Mouse (Mus musculus) T-cell, adult 2 months (primary cell): Measurements from ENCODE around the gene Abcg1.

Experiments
- DNase-seq: peaks from one replicate; pipeline ENCODE4 v3.0.0; 2022; ENCODE audit warnings: low spot score

Gene Abcg1

DNA sequence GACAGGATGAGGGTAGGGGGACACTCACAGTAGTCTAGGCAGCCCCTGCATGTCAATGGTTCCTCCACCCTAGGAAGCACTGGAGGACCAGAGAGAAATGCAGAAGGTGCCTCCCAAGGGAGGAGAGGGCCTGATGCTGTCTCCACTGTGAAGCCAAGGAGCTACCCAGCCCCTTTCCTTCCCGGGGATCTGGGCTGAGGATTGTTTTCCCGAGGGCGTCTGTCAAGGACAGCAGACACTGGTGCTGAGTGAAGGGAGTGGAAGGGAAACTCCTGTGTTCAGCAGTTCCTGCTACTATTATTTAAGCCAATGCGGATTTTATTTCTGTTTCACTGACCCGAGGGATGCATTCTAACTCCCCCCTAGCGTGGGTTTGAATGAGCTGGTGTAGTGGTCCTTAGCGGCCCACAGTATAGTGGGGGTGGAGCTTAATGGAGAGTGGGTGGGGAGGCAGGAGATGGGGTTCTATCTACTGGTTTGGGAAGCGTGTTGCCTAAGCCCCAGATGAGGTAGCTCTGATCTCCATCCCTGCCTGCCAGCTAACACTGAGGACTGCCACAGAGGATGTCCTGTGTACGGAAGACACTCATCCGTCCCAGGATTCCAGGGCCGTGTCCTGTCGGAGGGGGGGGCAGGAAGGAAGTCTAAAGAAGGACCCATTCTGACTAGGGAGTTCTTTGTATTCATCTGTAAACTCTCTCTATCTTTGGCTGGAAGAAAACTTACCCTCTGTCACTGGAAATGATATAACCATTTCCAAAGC lies 21.8 kb downstream of the Abcg1 start:
- no peak for DNase-seq

DNA sequence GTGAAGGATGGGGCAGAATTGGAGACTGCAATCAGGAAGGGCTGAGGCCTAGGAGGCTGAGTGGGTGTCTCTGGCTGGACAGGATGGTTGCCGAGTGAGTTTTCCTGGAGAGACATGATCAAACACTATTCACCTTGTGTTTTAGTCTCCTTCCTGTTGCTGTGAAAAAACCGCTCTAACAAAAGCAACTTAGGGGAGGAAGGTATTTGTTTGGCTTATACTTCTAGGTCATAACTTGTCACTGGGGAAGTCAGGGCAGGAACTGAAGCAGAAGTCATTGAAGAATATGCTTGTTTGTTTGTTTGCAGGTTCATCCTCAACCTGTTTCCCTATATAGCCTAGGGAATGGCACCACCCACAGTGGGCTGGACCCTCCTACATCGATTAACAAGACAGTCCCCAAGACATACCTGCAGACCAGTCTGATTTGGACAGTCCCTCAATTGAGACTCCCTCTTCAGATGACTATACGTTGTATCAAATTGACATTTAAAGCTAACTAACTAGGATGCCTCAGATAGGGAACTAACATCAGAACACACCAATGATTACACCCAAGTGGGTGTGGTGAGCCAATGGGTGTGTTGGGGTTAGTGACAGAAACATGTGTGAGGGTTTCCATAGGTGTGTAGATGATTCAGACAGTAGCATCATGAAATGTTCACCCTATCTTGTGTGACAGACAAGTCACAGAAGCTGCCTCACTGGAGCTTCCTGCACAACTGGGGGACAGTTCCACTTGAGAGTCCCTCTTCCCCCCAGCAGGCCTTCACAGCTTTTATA lies 25.0 kb downstream of the Abcg1 start:
- peak; percentile 32 for DNase-seq

DNA sequence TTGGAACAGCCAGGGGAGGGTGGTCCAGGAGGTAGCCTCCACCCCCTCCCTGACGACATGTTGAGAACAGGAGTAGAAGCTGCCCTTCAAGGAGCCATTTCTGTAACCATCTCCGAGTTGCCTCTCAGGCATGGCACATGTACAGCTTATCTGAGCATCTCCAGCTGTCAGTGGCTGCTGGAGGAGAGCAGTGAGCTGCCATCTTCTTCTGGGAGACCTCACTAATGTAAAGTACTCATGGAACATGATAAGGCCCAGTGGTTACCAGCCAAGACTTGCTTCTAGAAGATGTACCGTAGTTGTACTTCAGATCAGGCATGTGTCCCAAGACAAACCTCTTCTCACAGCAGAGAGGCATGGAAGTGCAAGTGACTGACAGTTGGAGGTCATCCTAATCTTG lies 28.0 kb downstream of the Abcg1 start:
- DNase-seq: no peak

DNA sequence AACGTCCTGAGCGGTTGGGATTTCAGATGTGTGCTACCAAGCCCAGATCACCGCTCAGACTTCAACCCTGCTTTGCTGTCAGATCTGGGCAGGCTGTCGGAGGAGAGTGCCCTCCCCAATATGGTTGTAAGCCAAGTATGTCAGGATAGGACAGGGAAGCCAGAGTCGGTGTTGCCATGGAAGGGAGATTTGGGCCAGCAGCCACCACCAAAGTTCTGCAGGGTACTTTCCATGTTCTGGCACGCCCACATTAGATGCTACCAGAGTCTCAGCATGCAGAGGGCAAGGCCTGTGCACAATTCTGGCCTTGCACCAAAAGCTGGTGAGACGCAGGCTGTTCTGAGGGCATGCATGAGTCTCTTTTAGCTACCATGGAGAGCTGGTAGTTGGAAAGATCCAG lies 28.7 kb downstream of the Abcg1 start:
- no peak for DNase-seq

DNA sequence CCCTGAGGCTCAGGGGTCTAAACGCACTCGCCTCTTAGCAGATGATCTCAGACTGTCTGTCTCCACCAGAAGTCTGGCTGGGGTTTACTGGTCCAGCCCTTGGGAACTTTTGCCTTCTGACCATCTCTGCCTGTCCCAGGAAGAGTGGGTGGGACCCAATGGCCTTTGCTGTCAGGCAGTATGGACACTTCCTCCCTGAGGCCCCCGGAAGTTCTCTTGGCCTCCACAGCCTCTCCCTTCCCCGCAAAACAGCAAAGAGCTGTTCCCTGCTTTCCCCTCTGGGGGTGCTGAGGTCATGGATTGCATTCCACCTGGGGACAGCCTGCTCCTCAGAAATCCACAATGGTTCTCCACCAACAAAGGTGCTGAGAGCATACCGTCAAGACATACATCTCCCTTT lies 31.2 kb downstream of the Abcg1 start:
- no peak for DNase-seq

DNA sequence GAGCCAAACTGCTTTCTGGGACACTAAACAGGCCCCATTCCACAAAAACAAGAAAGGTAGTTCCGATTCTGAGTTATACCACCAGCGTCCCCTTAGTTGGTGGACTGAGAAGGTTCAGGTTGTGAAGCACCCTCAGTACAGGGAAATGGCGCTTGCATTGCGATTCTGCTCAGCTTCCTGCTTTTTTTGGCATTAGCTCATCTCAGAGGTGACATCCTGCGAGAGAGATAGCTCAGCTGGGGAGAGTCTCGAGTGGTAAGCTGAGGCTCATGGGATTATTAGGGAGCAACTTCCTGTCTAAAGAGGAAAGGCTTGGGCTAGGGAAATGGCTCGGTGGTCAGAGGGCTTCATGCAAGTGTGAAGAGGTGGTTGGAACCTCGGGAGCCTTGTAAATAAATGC lies 32.4 kb downstream of the Abcg1 start:
- no peak for DNase-seq

DNA sequence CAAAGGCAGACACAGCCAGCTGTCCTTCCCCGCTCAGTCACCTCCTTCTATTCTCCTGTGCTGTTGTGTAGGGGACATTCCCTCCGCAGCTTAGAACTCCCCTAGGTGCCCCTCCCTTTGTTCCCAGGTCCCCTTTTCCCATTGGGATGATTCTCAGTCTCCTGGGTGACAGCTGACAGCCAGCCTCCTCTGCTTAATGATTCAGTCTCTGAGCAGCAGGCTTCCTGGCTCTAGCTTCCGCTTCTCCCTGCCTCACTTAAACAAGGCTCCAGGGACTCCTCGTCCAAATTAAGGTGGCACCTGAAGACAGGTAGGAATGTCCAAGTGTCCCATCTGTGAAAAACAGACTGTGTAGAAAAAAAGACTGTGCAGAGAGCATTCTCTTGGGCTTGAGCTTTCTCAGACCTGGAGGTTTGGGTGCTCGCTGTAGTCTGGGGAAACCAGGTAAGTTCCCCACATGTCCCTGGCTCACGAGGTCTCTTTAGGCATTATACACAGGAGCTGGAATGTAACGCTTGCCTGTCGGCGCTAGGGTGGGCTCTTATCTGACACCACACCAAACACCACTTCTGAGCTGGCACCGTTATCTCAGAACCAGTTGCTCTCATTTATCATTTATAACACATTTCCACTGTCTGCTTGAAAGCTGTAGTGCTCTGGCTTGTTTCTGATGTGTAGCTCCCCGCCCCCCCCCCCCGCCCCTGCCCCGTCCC lies 33.7 kb downstream of the Abcg1 start:
- no peak for DNase-seq

DNA sequence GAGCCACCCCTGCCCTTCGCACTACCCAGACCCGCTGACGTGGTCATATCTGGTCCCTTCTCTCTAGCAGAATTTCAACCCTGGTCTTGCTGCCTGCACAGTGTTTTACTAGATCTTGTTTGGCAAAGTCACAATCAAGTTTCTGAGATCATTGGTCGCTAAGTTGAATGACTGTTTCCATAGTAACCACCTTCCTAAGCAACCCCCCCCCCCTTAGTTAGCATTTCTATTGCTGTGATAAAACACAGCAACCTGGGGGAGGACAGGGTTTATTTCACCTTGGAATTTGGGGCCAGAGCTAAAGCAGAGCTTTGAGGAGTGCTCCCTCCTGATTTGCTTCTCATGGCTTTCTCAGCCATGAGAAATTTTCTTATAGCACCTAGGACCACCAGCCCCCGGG lies 37.3 kb downstream of the Abcg1 start:
- DNase-seq: no peak

DNA sequence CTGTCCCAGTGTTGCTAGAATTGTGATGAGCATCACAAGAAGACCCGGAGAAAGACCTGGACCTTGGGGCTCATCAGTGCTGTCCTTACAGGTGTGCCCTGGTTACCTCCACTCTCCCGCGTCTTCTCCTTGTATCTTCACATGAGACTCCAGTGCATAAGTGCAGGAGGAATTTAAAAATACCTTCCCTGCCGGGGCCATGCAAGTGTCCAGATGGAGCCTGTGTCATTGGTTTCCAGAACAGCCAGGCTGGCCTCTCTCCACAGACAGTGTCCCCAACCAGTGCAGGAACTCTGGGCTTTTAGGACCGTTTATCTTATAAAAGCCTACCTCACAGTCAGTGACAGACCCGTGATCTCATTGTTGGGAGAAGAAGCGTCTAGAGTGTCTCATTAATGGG lies 38.1 kb downstream of the Abcg1 start:
- no peak for DNase-seq

DNA sequence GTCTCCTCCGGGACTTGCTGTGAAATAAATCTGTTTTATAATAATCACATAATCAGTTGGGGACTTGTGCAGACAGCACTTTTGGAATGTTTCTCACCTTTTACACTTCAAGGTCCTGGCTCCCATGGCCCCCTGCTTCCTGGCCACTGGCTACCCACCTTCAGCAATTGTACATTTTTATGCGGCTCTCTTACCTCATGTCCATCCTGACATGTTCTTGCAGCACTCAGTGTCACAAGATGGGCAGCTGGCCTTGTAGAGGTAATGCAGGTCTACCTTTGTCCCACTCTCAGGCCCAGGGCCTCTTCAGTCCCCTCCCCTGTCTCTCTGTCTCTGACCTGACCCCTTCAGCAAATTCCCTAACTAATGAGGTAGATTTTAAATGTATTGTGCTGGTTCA lies 39.4 kb downstream of the Abcg1 start:
- no peak for DNase-seq

DNA sequence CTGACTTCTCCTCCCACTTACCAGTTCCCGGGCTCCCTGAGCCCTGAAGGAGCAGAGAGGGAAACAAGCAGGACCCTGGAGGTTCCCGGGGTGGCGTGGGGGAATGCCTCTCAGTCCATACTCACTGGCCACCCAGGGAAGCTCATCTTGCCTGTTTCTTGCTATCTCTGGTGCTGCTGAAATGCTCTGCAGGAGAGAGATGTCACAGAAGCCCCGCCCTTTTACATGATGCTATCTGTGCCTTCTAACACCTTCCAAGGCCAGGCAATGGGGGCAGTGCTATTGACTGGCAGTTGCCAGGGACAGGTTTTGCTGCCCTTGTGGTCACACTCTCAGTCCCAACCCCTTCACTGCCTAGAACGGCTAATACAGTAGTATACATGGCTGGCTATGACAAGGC lies 41.3 kb downstream of the Abcg1 start:
- no peak for DNase-seq

DNA sequence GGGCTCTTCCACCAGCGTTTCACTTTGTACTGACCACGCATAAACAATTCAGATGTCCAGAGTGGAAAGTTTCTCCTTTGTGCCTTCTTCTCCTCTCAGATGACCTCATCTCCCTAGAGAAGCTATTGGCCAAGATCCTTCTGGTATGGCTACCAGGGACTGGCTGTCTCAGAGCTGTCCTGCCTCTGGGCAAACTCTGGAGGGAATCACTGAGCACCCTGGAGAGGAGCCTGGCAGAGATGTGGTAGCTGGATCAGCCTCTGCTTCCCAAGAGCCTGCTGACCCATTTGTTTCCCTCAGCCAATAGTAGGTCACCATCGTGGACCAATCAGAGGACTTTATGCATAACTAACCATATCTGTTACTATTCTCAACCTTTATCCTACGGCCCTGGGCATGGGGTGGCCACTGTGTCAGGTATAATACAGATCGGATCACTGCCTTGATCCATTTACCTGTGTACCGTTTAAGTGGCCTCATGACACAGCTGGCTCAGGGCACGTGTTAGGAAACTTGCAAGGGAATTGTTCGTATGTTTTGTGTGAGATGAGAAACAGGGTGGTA lies 45.6 kb downstream of the Abcg1 start:
- no peak for DNase-seq

DNA sequence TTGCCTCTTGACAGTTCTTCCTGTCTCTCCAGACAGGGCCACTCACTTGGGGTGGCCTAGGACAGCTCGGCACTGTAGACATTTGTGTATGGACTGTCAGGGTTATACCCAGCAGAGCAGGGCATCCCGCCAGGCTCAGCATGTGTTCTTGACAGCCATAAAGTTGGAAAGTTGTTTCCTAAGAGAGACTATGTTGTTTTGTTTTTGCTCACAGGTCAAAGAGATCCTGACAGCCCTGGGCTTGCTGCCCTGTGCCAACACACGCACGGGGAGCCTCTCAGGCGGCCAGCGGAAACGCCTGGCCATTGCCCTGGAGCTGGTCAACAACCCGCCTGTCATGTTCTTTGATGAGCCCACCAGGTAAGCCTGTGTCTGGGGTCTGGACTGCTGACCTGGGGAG lies 46.3 kb downstream of the Abcg1 start:
- no peak for DNase-seq

DNA sequence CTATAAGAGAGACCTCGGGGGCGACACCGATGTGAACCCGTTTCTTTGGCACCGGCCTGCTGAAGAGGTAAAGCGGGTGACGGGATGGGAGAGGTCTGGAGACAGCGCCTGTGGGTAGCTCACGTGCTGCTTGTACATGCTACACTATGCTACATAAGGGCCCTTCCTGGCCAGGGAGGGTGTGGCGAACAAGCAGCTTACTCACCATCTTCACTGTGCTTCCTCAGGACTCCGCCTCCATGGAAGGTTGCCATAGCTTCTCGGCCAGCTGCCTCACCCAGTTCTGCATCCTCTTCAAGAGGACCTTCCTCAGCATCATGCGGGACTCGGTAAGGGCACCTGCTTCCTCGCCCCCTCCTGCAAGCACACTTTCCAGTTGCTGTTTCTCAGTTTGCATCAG lies 50.9 kb downstream of the Abcg1 start:
- DNase-seq: no peak

DNA sequence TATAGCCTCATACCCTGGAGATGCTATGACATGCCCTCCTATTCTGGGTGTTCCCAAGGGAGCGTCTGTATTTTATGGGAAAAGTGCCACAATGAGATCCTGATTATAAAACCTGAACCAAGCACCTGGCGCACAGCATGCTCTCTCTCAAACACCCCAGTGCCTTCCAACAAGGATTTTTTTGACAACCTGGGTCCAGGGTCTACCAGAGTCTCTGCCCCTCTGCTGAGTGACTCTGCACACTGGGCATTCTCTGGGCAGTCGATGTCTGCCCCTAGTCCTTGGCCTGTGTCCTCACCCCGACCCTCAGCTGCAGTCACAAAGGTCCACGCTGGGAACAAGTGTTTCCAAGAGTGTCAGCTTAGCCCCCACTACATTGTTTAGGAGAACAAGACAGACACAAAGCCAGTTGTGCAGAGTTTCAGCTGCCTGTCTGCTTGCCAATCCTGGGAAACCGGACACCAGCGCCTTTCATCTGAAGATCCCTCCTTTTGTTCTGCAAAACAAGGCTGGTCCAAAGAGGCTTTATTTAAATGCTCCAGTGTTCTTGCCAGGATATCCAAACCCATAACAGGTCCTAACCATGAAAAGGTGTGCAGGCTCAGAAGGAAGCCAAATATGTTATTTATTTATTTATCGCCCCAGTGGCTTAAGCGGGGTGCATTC lies 55.8 kb downstream of the Abcg1 start:
- no peak for DNase-seq

DNA sequence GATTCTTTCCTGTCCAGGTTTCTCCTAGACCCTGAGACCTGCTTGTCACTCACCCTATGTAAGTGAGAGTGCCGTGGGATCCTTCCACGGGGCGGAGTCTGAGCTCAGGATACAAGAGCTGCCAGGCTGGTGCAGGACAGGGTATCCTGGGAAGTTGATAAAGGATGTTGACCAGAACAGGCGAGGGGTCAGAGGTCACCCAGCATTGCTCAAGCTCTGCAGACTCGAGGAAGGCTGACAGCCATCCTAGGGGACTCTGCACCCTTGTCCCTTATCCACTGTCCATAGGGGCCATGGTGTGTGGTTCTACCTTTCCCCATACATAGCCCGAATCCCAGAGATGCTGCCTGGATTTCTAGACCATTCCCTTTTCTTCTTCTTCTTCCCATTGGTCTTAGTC lies 58.6 kb downstream of the Abcg1 start:
- no peak for DNase-seq

DNA sequence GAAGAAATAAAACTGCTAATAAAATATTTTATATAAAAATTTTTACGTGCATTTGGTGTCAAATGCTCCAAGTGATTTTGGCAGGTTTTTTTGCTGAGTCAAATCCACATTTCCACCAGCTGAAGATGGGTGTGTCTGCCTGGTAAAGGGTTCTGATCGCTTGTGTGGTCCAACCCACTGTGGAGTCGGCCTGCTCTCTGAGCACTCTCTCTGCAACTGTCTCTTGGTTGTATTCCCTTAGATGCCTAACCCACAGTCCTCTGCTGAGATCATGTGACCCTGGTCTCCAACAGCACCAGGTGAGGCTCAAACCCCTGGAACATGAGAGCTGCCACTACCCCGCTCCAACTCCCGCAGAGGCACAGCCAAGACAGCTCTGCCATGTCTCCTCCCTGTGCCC lies 60.5 kb downstream of the Abcg1 start:
- no peak for DNase-seq

DNA sequence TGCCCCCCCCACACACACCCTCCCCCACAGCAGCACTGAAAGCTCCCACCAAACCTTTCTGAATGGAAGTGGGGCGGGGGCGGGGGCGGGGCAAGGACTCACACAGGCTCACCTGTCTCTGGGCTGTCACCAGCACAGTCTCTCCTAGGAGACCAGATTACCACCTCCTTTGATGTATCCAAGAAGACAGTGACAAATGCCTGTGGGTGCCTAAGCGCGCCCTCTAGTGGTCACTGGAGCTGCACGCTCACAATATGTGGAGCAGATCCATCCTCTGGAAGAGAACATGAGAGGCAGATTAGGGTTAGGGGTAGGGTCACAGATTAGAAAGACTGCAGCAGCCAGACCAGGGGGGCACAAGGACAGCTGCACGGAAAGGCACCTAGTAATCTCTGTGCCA lies 62.0 kb downstream of the Abcg1 start:
- peak; percentile 83 for DNase-seq

DNA sequence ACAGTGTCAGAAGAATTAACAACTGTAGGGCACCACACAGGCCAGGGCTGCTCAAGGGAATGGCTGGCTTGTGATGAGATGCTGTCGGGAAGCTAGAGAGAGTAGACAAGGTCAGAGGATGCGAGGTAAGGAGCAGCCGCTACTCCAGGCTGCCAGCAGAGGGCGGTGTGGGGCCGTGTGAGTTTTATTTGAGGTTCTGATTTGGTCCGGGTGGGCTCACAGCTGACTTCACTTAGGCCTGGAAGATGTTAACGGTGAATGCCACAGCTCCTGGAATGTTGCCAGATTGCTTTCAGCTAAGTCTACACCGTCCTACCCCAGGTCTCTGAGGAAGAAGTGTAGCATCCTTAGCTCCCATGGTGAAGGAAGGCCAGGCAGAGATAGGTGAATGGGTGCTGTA lies 64.5 kb downstream of the Abcg1 start:
- peak; percentile 34 for DNase-seq

DNA sequence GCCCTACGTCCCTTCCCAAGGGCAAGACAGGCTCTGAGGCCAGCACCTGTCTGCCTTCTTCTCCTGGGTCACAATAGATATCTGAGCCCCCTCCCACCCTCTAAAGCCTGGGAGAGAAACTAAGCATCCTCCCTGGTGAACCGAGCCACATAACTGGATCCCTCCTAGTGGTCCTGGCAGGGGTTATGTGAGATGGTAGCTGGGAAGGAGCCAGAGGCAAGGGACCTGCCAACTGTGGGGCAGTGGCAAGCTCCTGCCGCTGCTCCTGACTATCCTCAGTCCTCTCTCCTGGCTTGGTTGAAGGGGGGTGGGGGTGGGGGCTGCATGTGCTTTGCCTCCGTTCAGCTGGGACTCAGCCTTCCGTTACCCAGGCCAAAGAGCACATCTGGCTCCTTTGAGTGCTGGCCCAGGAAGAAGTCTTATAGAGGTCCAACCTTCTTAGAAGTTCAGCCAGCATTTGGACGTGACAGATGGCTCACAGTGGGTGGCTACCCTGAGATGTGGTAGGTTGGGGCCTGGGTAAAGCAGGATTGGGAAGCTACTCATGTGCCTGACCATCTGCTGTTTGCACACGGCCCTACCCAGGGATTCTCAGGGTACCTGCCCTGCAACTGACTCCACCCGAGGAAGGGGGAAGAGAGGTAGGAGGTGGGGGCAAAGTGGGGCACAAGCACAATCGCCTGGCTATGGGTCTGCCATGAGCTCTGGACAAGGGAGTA lies 68.2 kb downstream of the Abcg1 start:
- no peak for DNase-seq

DNA sequence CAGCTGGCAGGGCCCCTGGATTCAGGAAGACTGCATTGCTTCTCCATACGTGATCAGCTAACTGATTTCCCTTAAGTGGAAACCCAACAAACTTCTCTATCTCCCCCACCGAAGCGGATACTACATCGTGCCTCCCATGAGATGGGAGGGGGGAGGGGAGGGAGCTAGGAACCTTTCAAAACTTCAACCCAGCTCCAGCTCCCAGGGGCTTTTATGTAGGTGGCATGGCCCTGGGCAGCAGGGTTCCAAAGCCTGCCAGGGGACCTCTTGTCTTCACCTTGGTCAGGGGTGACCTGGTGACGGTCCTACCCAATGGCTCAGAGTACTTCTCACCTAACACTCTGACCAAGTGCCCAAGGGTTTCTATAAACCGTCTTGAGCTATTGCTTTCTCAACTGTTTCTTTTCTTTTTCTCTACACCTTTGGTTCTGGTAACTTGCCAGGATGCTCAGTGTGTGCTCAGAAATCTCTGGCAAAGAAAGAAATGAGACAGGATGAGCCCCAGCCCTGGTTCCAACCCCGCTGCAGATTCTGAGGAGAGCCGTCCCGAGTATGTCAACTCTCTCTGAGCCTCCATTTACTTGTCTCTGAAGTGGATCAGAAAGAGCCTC lies 71.3 kb downstream of the Abcg1 start:
- no peak for DNase-seq
